In genomic region chr4:44564602-44565001, GRCm38 (mm10) we compare ENCODE assay signal across 9 mouse cellular contexts.
DNase-seq lines count a peak whose midpoint lies in the region; TF ChIP-seq lines count a peak whose summit lies in the region.
"Had no signal": no experiment of that assay in that cellular context is flagged by ENCODE, and none has a peak within 500 bp of the region (broad histone marks: within the 10 kb centered on the region; RNA-seq: fewer than 3 reads in every experiment).

No protein-coding gene starts in this region.

- no peaks in the 10 kb centered on the region for H3K9me3 ChIP-seq in CH12.LX (replicated peaks; ENCODE audit: low read length)
- H3K9me3 ChIP-seq in heart, embryonic 10.5 days, result no peaks in the 10 kb centered on the region
- H3K9me3 ChIP-seq: hindbrain, embryonic 15.5 days had no signal

- H3K27me3 ChIP-seq in CH12.LX (replicated peaks), result no peaks in the 10 kb centered on the region
- peaks cover 72% of the 10 kb centered on the region for H3K27me3 ChIP-seq in heart, embryonic 10.5 days (ENCODE audit: insufficient read depth, poor library complexity, severe bottlenecking)

- peak; percentile 43 to 86; a peak in 3 of 4 replicates for TF ChIP-seq CTCF in CH12.LX (conservative IDR thresholded peaks at IDR 0.05 in 1 of 2, IDR thresholded peaks at IDR 0.05 in 1 of 2; ENCODE audit: low read depth in 2 of 2, low read length in 2 of 2)

- TF ChIP-seq RAD21 in CH12.LX (IDR thresholded peaks at IDR 0.05; ENCODE audit: low read depth, low read length), result peak; percentile 84

- TF ChIP-seq POLR2A in CH12.LX (IDR thresholded peaks at IDR 0.05; ENCODE audit: low read depth, low read length), result peak; percentile 34; the same call in 1 of the 2 replicates

- H3K9ac ChIP-seq in CH12.LX (ENCODE audit: insufficient read depth, low read depth), result peak overlapping the region; percentile 52; the same call in 1 of the 2 replicates
- H3K9ac ChIP-seq: hindbrain, embryonic 15.5 days had no signal

- peaks cover 38 to 84% of the 10 kb centered on the region in 2 experiments for H3K36me3 ChIP-seq in CH12.LX (replicated peaks in 1 of 2; ENCODE audit: control insufficient read depth in 1 of 2, insufficient read depth in 1 of 2, low read length in 1 of 2)
- H3K36me3 ChIP-seq in heart, embryonic 10.5 days, result no peaks in the 10 kb centered on the region
- H3K36me3 ChIP-seq: hindbrain, embryonic 15.5 days had no signal

- H3K4me2 ChIP-seq in CH12.LX (ENCODE audit: insufficient read depth, low read depth, poor library complexity, severe bottlenecking), result peak overlapping the region; percentile 71
- H3K4me2 ChIP-seq: hindbrain, embryonic 15.5 days had no signal

- H3K79me2 ChIP-seq in CH12.LX (replicated peaks; ENCODE audit: control insufficient read depth, extremely low read depth, insufficient read depth, poor library complexity, severe bottlenecking), result no peaks in the 10 kb centered on the region

- peaks cover 8 to 53% of the 10 kb centered on the region in 2 experiments for H3K4me1 ChIP-seq in CH12.LX (ENCODE audit: control insufficient read depth in 1 of 2, insufficient read depth in 2 of 2)
- no peaks in the 10 kb centered on the region; the same call in 1 of the 2 replicates for H3K4me1 ChIP-seq in heart, embryonic 10.5 days

- 8% methylated on average over 10 of the region's 10 CpGs for WGBS in heart, embryonic 10.5 days

- peak; percentile 86 for DNase-seq in CH12.LX (ENCODE audit: extremely low read depth)
- peak; percentile 86 for DNase-seq in adrenal gland, postnatal 10 days
- peak; percentile 76 for DNase-seq in embryo, embryonic 9.5 days (ENCODE audit: extremely low spot score)
- DNase-seq in heart, embryonic 10.5 days (ENCODE audit: low spot score), result peak; percentile 85
- DNase-seq in layer of hippocampus, adult 9-10 months (ENCODE audit: low spot score), result peak; percentile 67
- DNase-seq in lung, postnatal 25 days (ENCODE audit: low spot score), result peak; percentile 43
- DNase-seq in right cerebral cortex, adult 2 months (ENCODE audit: low spot score in 2 of 2), result peak; percentile 78 to 83
- DNase-seq in urinary bladder, adult 2 months (ENCODE audit: low spot score), result peak; percentile 56

- dilution Hi-C loops in CH12.LX (cut with MboI; ENCODE audit: extremely low pct_ligation_motif_present, extremely low pct_unique_long_range_greater_than_20kb, low sequenced_read_pairs), result no loop called here

- no peak; the same call in 1 of the 2 replicates for TF ChIP-seq EP300 in CH12.LX (IDR thresholded peaks at IDR 0.05; ENCODE audit: low read length)

- H3K27ac ChIP-seq in CH12.LX (ENCODE audit: insufficient read depth, low read depth), result peak overlapping the region; percentile 90
- no peak overlapping the region for H3K27ac ChIP-seq in heart, embryonic 10.5 days
- H3K27ac ChIP-seq: hindbrain, embryonic 15.5 days had no signal

- in situ Hi-C loops in CH12.LX (cut with MboI; ENCODE audit: low pct_ligation_motif_present, low pct_unique_long_range_greater_than_20kb, low sequenced_read_pairs), result loop anchor here (25.0 kb wide), 1 partner anchor 348 kb away; no protein-coding TSS in a partner anchor

- no peak overlapping the region for H3K4me3 ChIP-seq in CH12.LX (replicated peaks in 1 of 3; ENCODE audit: low read depth in 2 of 3, low read length in 2 of 3, poor library complexity in 1 of 3)
- H3K4me3 ChIP-seq in heart, embryonic 10.5 days, result no peak overlapping the region
- H3K4me3 ChIP-seq: hindbrain, embryonic 15.5 days had no signal

TF ChIP-seq in CH12.LX, 34 proteins besides CTCF, POLR2A, EP300 and RAD21:
- TF ChIP-seq CHD1 (IDR thresholded peaks at IDR 0.05; ENCODE audit: low read depth, low read length) (no peak), SIN3A (IDR thresholded peaks at IDR 0.05; ENCODE audit: low read length) (0 out of 2 replicates have a peak, but pooled peaks have one; percentile 28), TCF12 (IDR thresholded peaks at IDR 0.05; ENCODE audit: low read depth, low read length) (peak; percentile 66), ZKSCAN1 (IDR thresholded peaks at IDR 0.05; ENCODE audit: borderline replicate concordance, low read depth, low read length) (no peak), MXI1 (IDR thresholded peaks at IDR 0.05; ENCODE audit: low read depth, low read length) (no peak), SMC3 (IDR thresholded peaks at IDR 0.05; ENCODE audit: low read depth, low read length) (peak; percentile 86)
TF ChIP-seq in CH12.LX: peak in this region for 3.
